Mouse (Mus musculus) spleen, adult 2 months (tissue): Measurements from ENCODE around the gene B230118H07Rik.

Source experiments
- CTCF ChIP-seq: fragments of 200-500 bp; IDR thresholded peaks from 2 replicates; pipeline ENCODE4 v1.5.1; 2011; ENCODE audit warnings: mild to moderate bottlenecking, inconsistent platforms; ENCODE audit not compliant: insufficient read depth, insufficient read length, insufficient replicate concordance; ENCODE audit errors: extremely low read depth
- POLR2A ChIP-seq: fragments of 200-500 bp; IDR thresholded peaks from 2 replicates; pipeline ENCODE4 v1.6.1; 2011; ENCODE audit warnings: low read depth, low read length, inconsistent platforms

GRCm38 (mm10) chr2:101591356-101591755 is 58.0 kb downstream of the B230118H07Rik start:
- TF ChIP-seq CTCF, result no peak
- TF ChIP-seq POLR2A, result no peak
